Mouse (Mus musculus) forebrain, postnatal 0 days (tissue): ENCODE measurements around the gene Hoxc4. TPM values are rescaled to one million over a fixed set of nuclear protein-coding genes. Genes with fewer than 3 reads are reported as not detected.

Source experiments
- ATAC-seq: fragments of 200-750 bp; cut with Nextera tagmentation; 2 replicates; pipeline ENCODE4 v1.8.0; 2017; ENCODE audit warnings: mild to moderate bottlenecking, moderate library complexity
- DNase-seq: peaks from one replicate; pipeline ENCODE4 v3.0.0-alpha.2; 2015
- H3K27ac ChIP-seq: fragments of 300-500 bp; sonication (generic); 2 replicates; pipeline ENCODE4 v1.5.1; 2014; ENCODE audit warnings: low read depth, mild to moderate bottlenecking, antibody characterized with exemption, low read length, moderate library complexity, mixed read lengths
- H3K27me3 ChIP-seq: fragments of 300-500 bp; sonication (generic); 2 replicates; pipeline ENCODE4 v1.6.1; 2014; ENCODE audit warnings: mild to moderate bottlenecking, low read length, mixed read lengths; ENCODE audit not compliant: insufficient read depth
- H3K36me3 ChIP-seq: fragments of 300-500 bp; sonication (generic); 2 replicates; pipeline ENCODE4 v1.6.1; 2014; ENCODE audit warnings: mild to moderate bottlenecking, moderate library complexity; ENCODE audit not compliant: insufficient read depth
- H3K4me1 ChIP-seq: fragments of 300-500 bp; sonication (generic); 2 replicates; pipeline ENCODE4 v1.6.1; 2014; ENCODE audit warnings: antibody characterized with exemption; ENCODE audit not compliant: insufficient read depth
- H3K4me2 ChIP-seq: fragments of 300-500 bp; sonication (generic); 2 replicates; pipeline ENCODE4 v1.6.1; 2014; ENCODE audit warnings: low read depth, mild to moderate bottlenecking, moderate library complexity
- H3K4me3 ChIP-seq: fragments of 300-500 bp; sonication (generic); 2 replicates; pipeline ENCODE4 v1.5.1; 2014; ENCODE audit warnings: low read depth, low read length, mixed read lengths
- H3K9ac ChIP-seq: fragments of 300-500 bp; sonication (generic); 2 replicates; pipeline ENCODE4 v1.6.1; 2014; ENCODE audit warnings: mild to moderate bottlenecking
- H3K9me3 ChIP-seq: fragments of 300-500 bp; sonication (generic); 2 replicates; pipeline ENCODE4 v1.6.1; 2016; ENCODE audit warnings: low read length
- CTCF ChIP-seq: sonication (generic); IDR thresholded peaks from 2 replicates; pipeline ENCODE4 v1.5.1; 2016; ENCODE audit warnings: antibody characterized with exemption, control low read depth, low read depth
- WGBS: fragments of 180-500 bp; shearing (Covaris S2); extraction: QIAGEN DNeasy Blood & Tissue Kit; methylation state at CpG from one replicate; pipeline ENCODE4 v1.1.7; 2014; 5-methylcytosine and 5-hydroxymethylcytosine counted together
- polyA plus RNA-seq: library from polyadenylated mRNA; unstranded; fragments of >200 nt; fragmentation: Nextera tagmentation; extraction: Ambion mirVana; gene quantifications from 2 replicates; pipeline ENCODE4 v1.2.1, GENCODE M21; 2015
- total RNA-seq: library from RNA; depleted of rRNA; stranded (reverse); fragments of >200 nt; gene quantifications from 2 replicates; pipeline ENCODE4 v1.2.3, GENCODE M21; 2014

The Hoxc4 gene
- total and polyA plus RNA-seq, 2 experiments from 2014 or later: not detected

- no peak overlapping the region for H3K4me3 ChIP-seq
- H3K9ac ChIP-seq: no peak overlapping the region
- H3K27me3 ChIP-seq: peaks cover 97% of the 10 kb centered on the region
- no peak for TF ChIP-seq CTCF
- H3K27ac ChIP-seq: no peak overlapping the region
- DNase-seq (no peak), ATAC-seq (no peak)
- H3K4me2 ChIP-seq: no peak overlapping the region
- H3K4me1 ChIP-seq: no peaks in the 10 kb centered on the region
- no peaks in the 10 kb centered on the region for H3K9me3 ChIP-seq
- no peaks in the 10 kb centered on the region for H3K36me3 ChIP-seq
- 9% methylated on average over 8 of the region's 8 CpGs for WGBS
These were observed 2.8 kb downstream of the Hoxc4 start for GRCm38 (mm10) chr15:103021544-103021943.

DNA sequence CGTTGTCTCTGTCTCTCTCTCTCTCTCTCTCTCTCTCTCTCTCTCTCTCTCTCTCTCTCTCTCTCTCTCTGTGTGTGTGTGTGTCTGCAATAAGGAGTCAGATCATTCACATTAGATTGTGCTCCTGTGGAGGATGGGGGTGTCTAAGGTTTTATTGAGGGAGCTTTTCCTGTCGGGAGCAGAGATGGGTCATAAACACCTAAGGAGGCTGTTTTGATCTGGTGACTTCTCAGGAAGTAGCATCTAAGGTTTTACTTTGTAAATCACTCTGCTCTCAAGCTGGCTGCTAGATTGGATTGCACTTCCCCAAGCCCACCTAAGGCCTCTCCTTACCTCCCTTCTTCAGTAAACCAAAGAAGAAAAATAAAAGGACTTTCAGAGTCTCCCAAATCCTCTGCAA, 5.4 kb downstream of the Hoxc4 start:
- no peaks in the 10 kb centered on the region for H3K36me3 ChIP-seq
- no peak overlapping the region for H3K4me3 ChIP-seq
- WGBS: 0% methylated on average over 2 of the region's 2 CpGs
- ATAC-seq: no peak
- H3K4me2 ChIP-seq: no peak overlapping the region
- no peaks in the 10 kb centered on the region for H3K4me1 ChIP-seq
- H3K27me3 ChIP-seq: peaks cover 98% of the 10 kb centered on the region
- no peak for DNase-seq
- H3K27ac ChIP-seq: no peak overlapping the region
- no peak for TF ChIP-seq CTCF
- H3K9me3 ChIP-seq: no peaks in the 10 kb centered on the region
- no peak overlapping the region for H3K9ac ChIP-seq

DNA sequence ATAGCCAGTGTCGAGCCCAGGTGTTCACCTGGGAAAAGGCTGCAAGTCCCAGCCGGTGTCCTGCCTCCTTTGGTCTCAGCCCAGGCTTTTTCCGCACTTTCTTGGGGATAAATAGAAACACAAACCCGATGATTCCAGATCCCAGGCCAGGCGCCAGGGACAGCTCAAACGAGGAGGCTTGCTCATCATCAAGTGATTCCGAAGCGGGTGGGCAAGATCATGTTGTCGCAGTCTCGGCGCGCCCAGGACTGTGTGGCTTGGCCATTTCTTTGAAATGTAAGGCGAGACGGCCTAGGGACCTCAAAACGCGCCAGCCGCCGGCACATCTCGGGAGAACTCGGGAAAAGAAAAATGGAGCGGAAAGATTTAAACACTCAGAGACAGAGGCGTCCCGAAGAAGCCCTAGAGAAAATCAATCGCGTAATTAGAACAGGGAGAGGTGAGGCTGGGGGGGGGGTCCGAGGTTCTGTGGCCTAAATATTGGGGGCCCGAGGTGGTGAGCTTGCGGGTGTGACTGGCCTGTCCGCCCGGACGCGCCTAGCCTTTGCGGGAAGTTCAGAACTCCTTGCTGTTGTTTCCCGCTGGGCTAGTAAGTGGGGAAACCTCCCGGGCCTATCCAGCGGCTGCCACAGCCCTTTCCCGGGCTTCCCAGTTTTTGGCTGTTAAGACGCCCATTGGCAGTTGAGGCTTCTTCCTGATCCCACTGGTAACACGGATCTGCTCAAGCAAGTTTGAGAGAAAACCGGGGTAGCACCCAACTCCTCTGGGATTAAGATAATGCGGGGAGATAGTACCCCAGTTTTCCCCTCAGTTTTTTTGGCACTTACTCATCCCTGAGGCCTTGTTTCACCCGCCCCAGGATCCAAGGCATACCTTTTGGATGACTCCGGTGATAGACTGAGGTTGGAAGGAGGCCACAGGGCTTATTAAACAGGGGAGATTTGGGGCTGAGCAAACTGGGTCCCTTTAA, 8.8 kb downstream of the Hoxc4 start:
- Histone ChIP-seq H3K4me1 (no peaks in the 10 kb centered on the region), H3K9me3 (no peaks in the 10 kb centered on the region), H3K9ac (no peak overlapping the region), H3K36me3 (no peaks in the 10 kb centered on the region), H3K27ac (no peak overlapping the region), H3K27me3 (peaks cover 95% of the 10 kb centered on the region), H3K4me3 (no peak overlapping the region), H3K4me2 (no peak overlapping the region)
- no peak for TF ChIP-seq CTCF
- DNase-seq (no peak), ATAC-seq (no peak)
- WGBS: 2% methylated on average over 43 of the region's 43 CpGs

GRCm38 (mm10) chr15:103028916-103029512, 10.3 kb downstream of the Hoxc4 start:
- no peak overlapping the region for H3K4me2 ChIP-seq
- H3K4me3 ChIP-seq: no peak overlapping the region
- DNase-seq (no peak), ATAC-seq (no peak)
- H3K9me3 ChIP-seq: no peaks in the 10 kb centered on the region
- H3K4me1 ChIP-seq: no peaks in the 10 kb centered on the region
- H3K27me3 ChIP-seq: peaks cover 94% of the 10 kb centered on the region
- 9% methylated on average over 9 of the region's 9 CpGs for WGBS
- no peak overlapping the region for H3K9ac ChIP-seq
- TF ChIP-seq CTCF: no peak
- H3K27ac ChIP-seq: no peak overlapping the region
- no peaks in the 10 kb centered on the region for H3K36me3 ChIP-seq

GRCm38 (mm10) chr15:103030142-103030541, 11.4 kb downstream of the Hoxc4 start:
- H3K4me1 ChIP-seq: no peaks in the 10 kb centered on the region
- no peak overlapping the region for H3K27ac ChIP-seq
- 3% methylated on average over 8 of the region's 8 CpGs for WGBS
- ATAC-seq (no peak), DNase-seq (no peak)
- no peak overlapping the region for H3K4me3 ChIP-seq
- H3K36me3 ChIP-seq: no peaks in the 10 kb centered on the region
- H3K9me3 ChIP-seq: no peaks in the 10 kb centered on the region
- H3K9ac ChIP-seq: no peak overlapping the region
- H3K27me3 ChIP-seq: peaks cover 94% of the 10 kb centered on the region
- no peak overlapping the region for H3K4me2 ChIP-seq
- no peak for TF ChIP-seq CTCF

DNA sequence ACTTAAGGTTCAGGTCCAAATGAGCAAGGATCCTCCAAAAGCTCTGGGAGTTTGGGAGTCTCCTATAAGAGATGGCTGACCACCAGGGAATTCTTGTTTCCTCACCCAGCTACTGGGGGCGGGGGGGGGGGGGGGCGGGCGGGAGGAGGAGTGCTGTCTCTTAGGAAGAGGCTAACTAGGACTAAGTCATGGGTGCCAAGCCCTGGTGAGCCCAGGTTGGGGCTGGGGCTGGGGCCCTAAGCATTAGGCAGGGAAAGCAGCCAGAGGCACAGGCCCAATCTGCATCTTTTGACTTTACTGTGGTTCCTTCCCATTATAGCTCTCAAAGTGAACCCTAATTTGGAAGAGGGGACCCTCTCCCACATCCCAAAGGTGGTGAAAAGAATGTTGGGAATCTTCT, 13.4 kb downstream of the Hoxc4 start:
- TF ChIP-seq CTCF: no peak
- Histone ChIP-seq H3K36me3 (no peaks in the 10 kb centered on the region), H3K9ac (no peak overlapping the region), H3K27me3 (peaks cover 95% of the 10 kb centered on the region), H3K27ac (no peak overlapping the region), H3K9me3 (no peaks in the 10 kb centered on the region), H3K4me2 (no peak overlapping the region), H3K4me1 (no peaks in the 10 kb centered on the region), H3K4me3 (no peak overlapping the region)
- ATAC-seq (no peak), DNase-seq (no peak)
- 0% methylated on average over 3 of the region's 3 CpGs for WGBS
